Mouse (Mus musculus) lung, postnatal 0 days (tissue): Measurements from ENCODE around the gene Madd.

ENCODE experiments used
- CTCF ChIP-seq: IDR thresholded peaks from 2 replicates; pipeline ENCODE4 v1.5.1; 2016; ENCODE audit warnings: antibody characterized with exemption, mild to moderate bottlenecking
- EP300 ChIP-seq: IDR thresholded peaks from 2 replicates; pipeline ENCODE4 v1.6.1; 2016; ENCODE audit warnings: antibody characterized with exemption, mild to moderate bottlenecking, control low read depth

DNA sequence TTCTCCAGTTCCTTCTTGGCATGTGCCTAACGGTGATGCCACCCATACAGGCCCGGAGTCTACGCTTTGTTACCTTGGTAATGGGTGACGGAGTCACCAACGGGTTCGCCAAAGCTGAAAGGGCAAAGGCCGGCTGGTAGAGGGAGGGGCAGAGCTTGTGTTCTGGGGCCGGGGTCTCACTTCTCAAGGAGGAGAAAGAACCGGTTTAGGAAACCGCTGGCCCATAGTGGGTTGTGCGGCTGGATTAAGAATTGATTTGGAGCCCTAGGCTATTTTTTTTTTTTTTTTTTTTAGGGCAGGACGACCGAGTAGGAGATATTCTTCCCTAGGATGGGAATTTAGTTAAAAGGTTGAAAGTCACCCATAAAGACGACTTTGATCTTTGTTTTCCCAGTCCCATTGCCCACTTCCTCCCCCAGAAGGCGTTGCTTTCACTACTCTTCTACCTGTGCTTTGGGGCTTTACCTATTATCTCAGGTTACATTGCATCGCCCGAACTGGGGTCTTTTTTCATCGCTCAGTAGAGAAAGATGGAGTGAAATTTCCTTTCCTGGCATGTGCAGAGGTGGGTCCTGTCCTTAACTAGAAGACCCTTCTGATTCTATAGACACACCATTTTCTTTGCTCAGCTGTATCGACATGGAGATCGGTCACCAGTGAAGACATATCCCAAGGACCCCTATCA, 19.5 kb upstream of the Madd start:
- 0 out of 2 replicates have a peak, but pooled peaks have one; percentile 5 for TF ChIP-seq EP300
- no peak for TF ChIP-seq CTCF
